Mouse (Mus musculus): ENCODE data around the gene Dnajb8.

The Dnajb8 gene

DNA sequence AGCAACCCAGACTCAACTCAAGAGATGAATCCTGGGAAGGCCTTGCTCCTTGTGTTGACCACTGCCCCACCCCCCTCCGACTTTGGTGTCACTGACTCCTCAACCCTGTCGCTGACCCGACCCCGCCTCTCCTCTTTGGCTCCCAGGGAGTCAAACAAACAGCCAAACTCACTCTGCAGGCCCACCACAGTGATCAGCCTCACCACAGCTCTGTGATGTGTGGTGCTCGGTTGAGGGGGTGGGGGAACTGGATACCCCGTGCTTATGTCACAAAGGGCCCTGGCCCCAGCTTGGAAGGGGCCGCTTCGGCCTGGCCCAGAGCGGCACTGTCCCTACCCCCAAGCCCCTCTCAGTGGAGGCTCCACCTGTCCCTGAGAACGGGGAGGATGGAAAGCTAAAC is at the start of gene Dnajb8:
Gene Dnajb8, plus strand, starts transcription at position 301 of the 400 bp plus-strand sequence.
- DNase-seq (ENCODE audit: low read depth, low spot score), result no peak

DNA sequence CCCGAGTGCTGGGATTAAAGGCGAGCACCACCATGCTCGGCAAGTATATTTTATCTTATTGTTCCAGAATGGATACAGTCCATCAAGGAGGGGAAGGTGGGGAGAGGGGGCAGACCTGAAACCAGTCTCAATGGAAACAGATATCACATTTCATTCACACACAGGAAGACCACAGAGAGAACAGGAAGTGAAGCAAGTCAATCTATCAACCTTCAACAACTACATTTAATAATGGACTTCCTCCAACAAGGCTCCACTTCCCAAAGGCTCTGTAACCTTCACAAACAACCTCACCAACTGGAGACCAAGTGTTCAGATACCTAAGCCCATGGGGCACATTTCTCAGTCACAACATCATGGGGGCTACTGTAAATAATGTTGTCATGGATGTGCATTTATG is 47.9 kb upstream of the Dnajb8 start:
- no peak for DNase-seq (ENCODE audit: low read depth, low spot score)

DNA sequence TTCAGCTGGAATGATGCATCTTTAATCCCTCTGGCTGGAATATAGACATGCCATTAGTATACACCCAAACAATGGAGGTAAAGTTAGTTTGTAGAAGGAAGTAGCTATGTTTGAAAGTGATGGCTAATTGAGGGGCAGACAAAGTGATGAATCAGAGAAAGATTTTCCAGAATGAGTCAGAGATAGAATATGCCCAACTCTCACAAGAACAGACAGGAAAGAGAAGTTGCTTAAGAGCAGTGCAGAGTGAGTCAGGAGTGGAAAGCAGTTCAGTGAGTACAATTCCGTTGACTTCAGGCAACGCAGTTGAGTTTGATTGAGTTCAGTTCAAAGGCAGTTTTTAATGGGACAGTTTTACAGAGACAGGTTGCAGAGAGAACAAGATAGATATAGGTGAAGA is 47.4 kb upstream of the Dnajb8 start:
- DNase-seq (ENCODE audit: low read depth, low spot score), result no peak

DNA sequence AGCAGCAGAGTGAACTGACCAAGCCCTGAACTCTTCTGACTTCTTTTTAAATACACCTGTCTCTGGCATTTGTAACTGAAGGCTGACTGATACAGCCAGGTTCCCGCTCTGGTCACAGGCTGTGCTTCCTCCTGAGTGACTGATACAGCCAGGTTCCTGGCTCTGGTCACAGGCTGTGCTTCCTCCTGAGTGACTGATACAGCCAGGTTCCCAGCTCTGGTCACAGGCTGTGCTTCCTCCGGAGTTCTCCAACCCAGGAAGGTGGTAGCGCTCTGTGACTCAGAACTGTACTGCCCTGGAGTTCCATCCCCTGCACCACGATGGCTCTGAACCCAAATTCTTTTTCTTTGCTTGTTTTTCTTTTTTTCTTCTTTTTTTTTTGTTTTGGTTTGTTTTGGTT is 37.4 kb upstream of the Dnajb8 start:
- DNase-seq (ENCODE audit: low read depth, low spot score), result no peak

DNA sequence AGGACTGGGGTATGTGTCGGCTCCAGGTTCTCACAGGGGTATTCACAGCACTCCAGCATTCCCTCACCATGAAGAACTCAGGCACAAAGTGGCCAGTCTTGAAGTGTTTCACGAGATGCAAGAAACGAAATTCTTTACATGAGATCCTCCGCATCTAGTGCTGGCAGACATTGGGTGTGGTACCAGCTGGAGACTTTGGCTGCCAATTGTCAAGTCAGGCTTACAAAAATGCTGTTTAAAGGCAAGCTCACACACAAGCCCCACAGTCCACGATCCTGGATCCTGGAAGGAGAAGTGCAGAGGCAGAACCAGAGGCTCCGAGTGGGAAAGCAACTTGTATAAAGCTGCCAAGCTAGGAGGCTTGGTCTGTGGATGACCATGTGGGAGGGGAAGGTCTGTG is 33.9 kb upstream of the Dnajb8 start:
- no peak for DNase-seq (ENCODE audit: low read depth, low spot score)

DNA sequence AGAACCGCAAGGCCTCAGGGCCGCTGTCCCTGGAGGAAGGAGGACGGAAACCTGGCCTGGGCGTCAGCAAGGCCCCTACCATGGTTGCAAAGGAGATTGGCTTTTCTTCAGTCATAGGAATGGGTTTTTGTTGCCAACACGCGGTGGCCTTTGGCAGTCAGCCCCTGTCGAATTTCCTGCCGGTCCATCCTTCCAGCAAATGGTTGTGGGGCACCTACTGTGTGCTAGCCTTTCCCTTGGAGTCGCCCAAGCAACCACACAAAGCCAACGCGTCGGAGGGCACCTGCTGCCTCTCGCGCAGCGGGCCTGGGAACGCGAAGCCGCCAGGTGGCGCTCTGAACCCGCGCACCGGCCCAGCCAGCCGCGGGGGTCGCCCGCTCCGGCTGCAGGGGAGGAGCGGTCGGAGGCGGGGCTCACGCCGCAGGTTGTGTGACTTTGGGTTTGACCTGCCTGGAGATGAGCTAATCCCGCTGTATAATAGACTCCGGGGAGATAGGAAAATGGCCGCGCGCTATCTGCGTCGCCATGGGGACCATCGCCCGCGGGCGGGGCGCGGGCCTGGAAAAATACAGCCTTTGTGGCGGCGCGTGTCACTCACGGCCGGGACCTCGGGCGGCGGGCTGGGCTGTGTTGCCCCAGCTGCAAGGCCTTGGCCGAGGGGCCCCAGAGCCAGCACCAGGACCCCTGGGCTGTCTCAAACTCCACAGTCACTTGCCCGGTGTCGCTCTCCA is 32.6 kb upstream of the Dnajb8 start:
- DNase-seq (ENCODE audit: low read depth, low spot score), result peak; percentile 87

DNA sequence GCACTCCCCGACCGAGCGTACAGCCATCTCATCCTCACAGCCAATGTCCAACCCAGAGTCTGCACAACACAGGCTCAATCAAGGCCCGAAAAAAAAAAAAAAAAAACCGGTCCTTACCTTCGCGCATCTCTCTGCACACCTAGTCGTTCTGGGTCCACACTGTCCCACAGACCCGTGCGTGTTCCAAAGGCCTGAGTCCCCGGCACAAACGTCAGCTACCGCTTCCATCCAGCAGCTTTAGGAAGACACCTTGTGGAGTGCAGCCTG is 32.1 kb upstream of the Dnajb8 start:
- no peak for DNase-seq (ENCODE audit: low read depth, low spot score)

DNA sequence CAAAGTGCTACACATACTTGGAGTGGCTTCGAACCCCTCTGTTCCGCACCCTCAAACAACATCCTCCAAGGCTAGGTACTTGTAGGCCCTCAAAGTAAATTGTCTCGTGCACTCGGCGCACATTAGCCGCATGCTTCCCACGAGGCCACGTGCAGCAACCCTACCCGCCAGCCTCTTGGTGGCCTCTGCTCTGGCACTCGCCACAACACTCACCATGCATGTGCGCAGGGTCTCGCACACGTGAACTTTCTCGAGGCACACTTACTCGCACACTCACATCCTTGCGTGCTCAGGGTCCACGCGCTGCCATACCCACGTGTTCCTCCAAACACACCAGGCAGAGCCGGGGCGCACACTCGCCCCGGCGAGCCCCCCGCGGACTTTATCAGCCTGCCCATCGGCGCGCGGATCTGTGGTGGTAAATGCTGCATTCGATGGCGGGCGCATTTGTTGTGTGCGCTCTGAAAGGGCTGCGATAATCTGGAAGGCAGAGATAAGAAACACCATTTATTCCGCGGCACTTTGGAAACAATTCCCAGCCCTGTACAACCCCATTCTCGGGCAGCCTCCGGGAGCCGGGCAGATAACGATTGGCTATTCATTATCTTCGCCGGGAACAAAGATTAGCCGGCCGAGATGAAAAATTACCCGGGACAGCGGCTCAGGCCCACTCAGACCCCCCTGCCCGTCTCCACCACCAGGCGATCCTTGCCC is 31.6 kb upstream of the Dnajb8 start:
- DNase-seq (ENCODE audit: low read depth, low spot score), result peak; percentile 29

DNA sequence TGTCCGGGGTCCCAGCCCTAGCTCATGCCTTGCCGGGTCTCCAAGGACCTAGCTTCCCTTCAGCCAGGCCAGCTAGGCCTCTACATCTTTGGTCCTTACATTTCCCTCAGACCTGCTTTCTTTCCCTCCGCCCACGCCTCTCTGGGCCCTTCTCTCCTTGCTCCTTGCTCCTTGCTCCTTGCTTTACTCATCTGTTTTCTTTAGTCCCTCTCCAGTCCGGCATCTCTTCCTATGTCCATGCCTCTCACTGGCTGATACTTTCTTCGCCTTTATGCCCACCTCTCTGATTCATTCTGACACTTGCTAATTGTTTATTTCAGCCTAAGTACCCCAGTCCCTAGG is 31.1 kb upstream of the Dnajb8 start:
- DNase-seq (ENCODE audit: low read depth, low spot score), result peak; percentile 11

DNA sequence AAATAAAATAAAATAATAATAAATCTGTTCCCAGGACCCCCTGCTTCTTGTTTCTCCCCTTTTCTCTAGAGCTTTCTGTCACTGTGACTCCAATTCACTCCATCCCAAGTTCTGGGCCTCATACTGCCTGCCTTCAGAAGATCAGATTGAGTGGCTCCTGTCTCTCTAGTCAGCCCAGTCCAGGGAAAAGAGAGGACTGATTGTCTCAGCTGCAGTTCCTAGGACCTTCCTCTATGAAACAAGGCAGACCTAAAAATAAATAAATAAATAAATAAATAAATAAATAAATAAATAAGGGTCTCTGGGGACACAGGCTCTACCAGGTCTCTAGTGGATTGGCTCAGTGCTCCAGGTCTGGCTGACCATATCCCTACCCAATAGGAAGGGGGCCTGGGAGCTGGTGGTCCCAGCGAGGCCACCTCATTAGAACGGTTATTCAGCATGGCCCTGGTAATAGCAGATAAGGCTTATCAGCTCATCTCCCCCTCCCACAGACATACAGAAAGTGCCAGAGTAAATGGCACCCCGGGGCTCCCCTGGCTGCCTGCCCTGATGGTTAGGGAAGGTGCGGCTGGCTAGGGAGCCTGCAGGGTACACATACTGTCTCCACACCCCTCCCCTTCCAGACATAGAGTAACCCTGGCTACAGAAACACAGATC is 30.5 kb upstream of the Dnajb8 start:
- no peak for DNase-seq (ENCODE audit: low read depth, low spot score)

DNA sequence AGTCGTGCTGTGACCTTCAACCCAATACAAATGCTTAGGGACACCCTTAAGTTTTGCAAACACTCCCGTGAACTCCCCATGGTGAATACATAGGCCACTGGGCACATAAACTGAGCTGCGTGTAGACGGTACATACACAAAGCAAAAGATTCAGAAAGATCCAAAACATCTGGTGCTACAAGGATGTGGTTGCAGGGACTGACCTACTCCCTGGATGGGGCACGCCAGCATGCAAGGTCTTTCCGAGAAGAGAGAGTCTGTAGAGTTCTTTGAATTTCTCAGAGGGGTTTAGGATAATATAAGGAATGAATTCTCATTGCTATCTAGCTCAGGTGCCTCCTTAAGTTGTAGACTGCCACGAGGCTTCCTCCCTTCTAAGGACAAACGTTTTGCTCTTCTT is 29.3 kb upstream of the Dnajb8 start:
- no peak for DNase-seq (ENCODE audit: low read depth, low spot score)

DNA sequence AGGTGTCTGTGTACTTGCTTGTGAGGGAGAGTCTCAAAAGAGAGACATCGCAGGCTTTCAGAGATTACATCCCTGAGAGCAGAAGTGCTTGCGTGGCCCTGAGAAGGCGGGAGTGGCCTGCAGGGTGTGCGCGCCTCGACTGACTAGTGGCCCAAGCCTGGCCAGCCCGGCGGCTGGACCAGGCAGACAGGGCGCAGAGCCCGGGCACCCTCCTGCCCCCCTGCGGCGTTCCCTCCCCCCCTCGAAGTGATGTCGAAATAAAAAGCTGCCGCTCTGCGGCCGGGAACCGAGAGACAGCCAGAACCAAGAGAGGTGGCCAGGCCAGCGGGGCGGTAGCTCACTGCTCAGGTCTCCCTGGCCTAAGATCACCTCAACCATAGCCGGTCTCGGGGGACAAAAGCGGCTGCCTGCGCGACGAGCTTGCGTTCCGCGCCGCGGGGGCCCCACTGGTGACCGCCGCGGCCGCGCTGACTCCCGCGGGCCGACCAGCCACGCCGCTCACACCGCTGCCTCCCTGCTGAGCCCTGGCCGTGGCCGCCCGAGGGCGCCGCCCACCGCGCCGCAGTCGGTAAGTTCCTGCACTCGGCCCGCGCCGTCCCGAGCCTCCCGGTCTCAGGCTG is 28.5 kb upstream of the Dnajb8 start, which contains the start of gene Gata2:
Gene Gata2, plus strand, starts transcription at position 459 of the 620 bp plus-strand sequence.
- peak; percentile 15 for DNase-seq (ENCODE audit: low read depth, low spot score)

DNA sequence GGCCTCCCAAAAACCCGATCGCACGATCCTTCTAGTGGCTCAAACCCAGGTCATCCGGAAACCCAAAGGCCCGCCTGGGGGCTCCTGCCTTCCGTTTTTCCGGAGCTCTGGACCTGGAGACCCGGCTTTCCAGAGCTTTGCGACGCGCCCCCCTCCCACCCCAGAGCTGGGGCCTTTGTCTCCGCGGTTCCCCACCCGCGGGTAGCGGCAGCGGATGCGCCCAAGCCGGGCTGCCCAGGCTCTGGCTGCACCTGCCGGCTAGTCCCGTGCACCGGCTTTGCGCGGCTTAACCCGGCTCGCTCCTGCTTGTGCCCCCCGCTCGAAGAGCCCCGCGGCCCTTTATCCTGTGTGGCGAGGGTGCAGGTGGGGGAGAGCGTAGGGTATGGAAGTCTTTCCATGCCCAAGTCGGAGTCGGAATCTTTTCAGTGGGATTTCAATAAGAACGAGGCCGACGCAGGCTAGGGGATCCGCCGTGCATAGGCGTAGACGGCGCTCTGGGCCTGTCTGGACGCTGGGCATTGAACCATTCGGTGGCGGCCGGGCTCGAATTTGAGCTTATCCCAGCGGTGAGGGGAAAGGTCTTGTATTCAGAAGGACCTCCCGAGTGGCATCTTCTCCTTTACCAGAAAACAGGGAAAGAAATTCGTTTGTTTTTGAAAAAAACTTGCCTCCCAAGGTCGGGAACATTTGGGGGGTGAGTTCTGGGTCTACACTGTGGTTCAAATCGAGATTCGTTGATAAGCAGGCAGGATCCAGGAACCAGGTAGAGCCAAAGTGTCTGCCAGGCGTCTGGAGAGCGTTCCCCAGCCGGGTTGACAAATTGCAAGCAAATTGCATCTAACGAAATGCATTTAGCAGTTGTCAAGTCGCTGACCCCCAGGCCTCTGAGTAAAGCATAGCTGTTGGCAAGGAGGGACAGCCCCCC is 27.8 kb upstream of the Dnajb8 start:
- peak; percentile 37 for DNase-seq (ENCODE audit: low read depth, low spot score)

DNA sequence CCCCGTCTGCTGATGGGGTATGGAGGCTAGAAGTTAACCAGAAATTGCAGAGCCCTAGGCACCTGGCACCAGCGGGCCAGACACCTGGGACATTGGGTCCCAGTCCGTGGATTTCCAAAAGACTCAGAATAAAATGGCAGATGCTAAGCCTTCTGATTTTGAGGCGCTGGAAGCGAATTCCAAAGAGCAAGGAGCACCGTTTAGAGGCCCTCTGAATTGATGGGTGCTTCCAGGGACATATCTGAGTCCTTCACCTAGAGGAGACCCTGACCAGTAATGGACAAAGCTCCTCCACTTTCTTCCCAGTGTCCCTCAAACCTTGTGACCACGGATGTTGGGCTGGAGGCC is 27.1 kb upstream of the Dnajb8 start:
- no peak for DNase-seq (ENCODE audit: low read depth, low spot score)

DNA sequence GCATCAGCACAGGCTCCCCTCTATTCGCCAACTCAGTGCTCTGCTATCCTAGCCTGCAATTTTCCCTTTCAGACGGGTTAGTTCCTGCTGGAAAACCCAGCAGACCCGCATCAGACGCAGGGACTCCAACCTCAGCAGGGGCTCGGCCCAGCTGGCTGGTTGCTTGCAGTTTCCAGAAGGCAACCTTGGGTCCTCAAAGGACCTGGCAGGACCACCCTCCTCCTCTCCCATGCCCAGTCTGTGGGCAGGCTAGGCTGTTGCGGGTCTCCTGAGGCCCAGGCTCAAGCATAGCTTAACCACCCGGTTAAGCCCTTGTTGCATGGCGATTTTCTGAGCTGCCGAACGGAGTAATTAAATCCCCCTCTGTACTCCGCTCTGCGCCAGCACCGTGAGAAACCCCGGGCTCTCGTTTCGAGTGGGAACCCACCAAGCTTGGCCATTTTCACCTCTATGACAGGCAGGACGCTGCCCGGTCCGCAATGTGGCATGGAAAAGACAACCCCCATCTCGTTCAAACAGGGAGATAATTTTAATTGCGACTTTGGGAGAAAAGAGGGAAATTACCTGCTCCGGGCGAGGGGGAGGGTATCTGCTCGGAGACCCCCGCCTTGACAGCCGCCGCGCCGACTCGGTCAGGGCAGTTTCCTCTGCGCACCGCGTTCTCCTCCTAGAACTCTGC is 25.9 kb upstream of the Dnajb8 start:
- peak; percentile 23 for DNase-seq (ENCODE audit: low read depth, low spot score)

DNA sequence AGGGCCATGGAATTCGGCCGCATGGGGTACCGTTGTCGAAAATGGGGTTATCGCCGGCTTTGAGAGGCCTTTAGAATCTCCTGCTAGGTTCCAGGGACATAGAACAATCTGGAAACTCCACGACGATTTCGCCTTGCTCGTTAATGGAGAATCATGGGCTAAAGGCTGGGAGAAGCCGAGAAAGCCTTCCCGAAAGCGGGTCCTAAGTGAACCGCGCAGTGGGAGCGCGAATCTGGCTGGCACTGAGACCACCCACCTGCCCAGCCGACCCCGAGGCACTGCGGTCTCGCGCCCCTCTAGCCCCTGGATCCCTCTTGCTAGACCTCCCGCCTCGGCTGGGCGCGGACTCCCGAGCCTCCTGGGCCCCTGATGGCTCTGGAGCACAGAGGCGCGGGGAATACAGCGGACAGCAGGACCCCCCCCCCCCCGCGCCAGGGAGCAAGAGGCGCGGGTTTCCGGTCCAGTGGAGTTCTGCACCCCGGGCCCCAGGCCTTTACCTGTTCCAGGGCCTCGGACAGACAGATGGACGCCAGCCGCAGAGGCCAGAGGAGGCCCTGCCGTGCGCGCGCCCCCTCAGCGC is 25.2 kb upstream of the Dnajb8 start:
- peak; percentile 18 for DNase-seq (ENCODE audit: low read depth, low spot score)

DNA sequence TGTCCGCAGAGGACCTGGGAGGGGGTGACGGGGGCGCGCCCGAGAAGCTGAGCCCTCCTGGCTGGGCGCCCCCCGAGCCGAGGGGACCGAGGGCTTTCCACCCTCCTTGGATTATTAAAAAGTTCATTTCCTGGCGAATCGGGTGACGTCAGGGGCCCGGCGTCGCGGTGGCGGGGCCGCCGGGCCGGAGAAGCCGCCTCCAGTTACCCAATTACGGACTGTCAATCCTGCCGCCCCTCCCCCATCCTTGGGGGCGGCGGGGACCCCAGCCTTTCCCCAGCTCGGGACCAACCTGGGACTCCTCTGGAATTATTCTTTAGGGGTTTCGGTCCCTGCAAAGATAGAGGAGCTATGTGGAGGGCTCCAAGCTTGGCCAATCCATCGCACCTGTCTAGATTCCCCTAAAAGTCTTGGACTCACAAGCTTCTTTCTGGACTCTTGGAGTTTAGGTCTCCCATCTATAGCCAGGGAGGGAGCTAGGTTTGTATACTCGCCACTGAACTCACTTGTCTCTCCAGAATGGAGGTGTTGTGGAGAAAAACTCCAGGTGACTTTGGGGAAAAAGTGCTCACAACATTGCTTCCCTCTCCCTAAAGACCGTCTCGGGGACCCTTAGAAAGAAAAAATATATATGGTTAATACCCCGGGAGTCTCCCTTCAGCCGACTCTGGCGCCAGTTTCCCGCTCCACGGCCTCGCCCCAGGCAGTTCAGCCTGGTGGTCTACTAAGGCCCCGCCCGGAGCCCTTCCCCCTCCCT is 24.6 kb upstream of the Dnajb8 start:
- DNase-seq (ENCODE audit: low read depth, low spot score), result peak; percentile 13

DNA sequence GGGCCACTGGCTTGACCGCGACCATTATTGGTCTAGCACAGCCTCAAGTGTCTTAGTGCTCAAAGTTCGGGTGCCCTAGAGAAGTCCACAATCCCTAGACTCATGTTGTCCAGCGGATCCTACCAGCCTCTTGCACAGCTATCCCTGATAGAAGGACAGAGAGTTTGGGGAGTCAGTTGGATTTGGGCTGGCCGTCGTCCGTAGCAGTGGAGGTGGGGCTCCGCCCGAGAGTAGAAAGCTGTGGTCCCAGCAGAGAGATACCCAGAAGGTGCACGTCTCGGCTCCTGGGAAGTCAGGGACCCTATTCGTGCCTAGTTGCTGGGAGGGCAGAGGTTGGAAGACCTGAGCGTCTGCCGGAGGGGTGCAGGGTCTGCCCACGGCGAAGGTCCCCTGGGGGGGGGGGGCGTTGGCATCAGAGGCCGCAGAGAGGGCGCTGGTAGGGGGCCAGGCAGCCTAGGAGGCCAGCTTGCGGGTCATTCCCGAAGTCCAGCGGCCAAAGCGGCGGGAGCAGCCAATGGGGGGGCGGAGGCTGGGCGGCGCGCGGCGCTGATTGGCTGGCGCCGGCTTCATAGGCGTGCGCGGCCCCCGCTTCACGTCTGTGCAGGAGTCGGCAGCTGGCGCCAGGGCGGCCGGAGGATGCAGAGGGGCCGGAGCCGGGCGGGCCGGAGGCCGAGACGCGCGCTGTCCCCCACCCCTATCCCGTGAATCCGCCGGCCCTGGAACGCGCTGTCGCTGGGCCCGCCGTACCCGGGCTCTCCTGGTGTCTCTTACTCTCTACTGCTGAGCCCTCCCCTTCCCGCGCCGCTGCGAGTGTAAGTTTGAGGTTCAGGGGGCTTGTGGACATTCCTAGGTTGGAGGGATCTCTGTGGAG is 23.8 kb upstream of the Dnajb8 start:
- peak; percentile 75 for DNase-seq (ENCODE audit: low read depth, low spot score)

Data from mesoderm, embryonic 11.5 days (tissue).